Mouse (Mus musculus) testis, adult 2 months (tissue): ENCODE measurements around the gene Crat.

ENCODE experiments used
- CTCF ChIP-seq: fragments of 200-500 bp; IDR thresholded peaks from 2 replicates; pipeline ENCODE4 v1.5.1; 2012; ENCODE audit warnings: low read depth, mild to moderate bottlenecking, inconsistent platforms, low read length, moderate library complexity; ENCODE audit not compliant: control insufficient read depth, insufficient read depth, insufficient replicate concordance
- POLR2A ChIP-seq: fragments of 200-500 bp; IDR thresholded peaks from 2 replicates; pipeline ENCODE4 v1.6.1; 2012; ENCODE audit warnings: low read depth, mild to moderate bottlenecking, inconsistent platforms, low read length, moderate library complexity; ENCODE audit not compliant: control insufficient read depth

- TF ChIP-seq CTCF (no peak), POLR2A (no peak)
These were observed 6.0 kb downstream of the Crat start for GRCm38 (mm10) chr2:30409454-30410176.
